Mouse (Mus musculus): ENCODE data around the gene Fat4. TPM values are rescaled to one million over a fixed set of nuclear protein-coding genes. Genes with fewer than 3 reads are reported as not detected.

The Fat4 gene
- 10 to 100 TPM; 25.6 to 38.7 TPM for total RNA-seq (2021)

DNA sequence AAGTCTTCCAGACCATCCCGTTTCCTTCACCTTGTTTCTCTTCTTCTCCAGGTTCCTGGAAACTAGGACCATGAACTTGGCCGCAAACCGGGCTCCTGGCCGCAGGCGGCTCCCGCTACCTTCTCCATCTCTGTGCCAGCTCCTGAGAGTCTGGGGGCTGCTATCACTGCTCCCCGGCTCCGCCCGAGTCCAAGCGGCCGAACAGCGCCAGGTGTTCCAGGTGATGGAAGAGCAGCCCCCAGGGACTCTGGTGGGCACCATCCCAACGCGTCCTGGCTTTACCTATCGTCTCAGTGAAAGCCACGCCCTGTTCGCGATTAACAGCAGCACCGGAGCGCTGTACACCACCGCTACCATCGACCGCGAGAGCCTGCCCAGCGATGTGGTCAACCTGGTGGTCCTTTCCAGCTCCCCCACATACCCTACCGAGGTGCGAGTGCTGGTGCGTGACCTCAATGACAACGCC lies at the start of gene Fat4:
TSS of gene Fat4 (plus strand) at position 51 of the 466 bp plus-strand sequence.
- DNase-seq (ENCODE audit: extremely low spot score in 1 of 2, low spot score in 1 of 2), result no peak

DNA sequence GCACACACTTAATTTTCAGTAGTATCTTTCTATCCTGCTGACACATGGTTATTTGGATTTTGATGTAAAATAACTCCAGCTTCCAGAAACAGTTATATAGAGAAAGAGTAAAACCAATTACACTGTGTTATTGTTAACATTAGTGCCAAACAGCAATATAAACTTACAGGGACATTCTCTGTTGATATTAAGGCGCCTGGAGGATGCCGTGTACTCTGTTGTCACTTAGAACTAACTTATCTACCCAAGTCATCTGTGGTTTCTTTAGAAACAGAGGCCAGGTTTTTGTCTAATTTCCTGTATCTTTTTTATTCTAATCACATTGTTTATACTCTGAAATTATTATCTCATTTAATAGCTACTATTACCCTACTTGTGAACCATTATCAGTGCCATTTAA lies 47.3 kb upstream of the Fat4 start:
- no peak for DNase-seq (ENCODE audit: extremely low spot score in 1 of 2, low spot score in 1 of 2)

DNA sequence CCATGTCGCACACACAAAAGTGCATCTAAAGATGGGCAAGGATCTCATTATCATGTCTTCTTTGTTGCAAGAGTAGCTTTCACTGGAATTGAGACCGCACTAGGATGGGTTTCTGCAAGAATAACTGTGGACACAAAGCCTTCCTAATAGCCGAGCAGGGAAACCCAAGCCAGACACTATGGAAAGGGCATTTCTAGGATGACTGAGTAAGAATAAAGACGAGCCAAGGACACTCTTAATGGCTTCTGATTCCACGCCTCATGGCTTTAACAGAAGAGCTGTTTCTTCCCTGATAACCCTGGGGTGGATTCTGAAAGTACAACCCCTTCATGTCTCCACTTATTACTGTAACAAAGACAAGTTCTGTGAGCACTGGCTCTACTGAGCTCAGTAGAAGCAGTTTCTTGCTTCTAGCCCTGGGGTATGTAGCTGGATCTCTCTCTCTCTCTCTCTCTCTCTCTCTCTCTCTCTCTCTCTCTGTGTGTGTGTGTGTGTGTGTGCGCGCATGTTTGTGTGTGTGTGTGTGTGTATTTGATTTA lies 43.7 kb upstream of the Fat4 start:
- DNase-seq (ENCODE audit: extremely low spot score in 1 of 2, low spot score in 1 of 2), result no peak

DNA sequence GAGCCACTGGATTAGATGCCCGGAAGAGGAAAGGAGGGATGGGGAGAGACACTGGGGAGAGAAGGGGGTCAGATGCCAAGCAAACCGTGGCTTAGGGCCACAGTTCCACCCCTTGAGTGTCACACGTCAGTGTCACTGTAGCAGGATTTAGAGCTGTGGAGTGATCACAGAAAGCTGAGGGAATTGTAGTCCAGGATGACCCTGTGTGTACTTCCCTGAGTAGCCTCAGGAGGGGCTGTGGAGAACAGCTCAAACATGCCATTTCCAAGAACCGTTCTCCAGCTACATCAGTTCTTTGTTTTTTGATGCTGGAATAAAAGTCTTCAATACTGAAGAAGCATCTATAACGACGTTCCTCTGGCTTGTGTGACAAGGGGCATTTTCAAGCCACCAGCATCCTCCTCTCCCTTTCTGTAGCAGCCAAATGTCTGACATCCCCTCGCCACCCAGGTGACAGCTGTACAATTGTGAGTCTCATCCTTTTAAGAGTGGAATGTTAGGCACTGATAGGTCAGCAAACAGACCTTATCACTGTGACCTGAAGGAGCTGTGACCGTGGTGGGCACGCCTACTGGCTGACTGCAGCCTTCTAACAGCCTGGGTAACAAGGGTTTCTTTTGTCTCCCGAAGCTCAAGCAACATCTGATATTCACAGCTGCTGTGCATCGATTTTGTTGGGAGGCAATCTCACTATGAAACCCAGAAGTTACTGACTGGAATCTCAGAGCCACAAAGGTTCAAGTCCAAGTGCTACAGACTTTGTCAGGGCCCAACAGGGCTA lies 39.9 kb upstream of the Fat4 start:
- no peak for DNase-seq (ENCODE audit: extremely low spot score in 1 of 2, low spot score in 1 of 2)

DNA sequence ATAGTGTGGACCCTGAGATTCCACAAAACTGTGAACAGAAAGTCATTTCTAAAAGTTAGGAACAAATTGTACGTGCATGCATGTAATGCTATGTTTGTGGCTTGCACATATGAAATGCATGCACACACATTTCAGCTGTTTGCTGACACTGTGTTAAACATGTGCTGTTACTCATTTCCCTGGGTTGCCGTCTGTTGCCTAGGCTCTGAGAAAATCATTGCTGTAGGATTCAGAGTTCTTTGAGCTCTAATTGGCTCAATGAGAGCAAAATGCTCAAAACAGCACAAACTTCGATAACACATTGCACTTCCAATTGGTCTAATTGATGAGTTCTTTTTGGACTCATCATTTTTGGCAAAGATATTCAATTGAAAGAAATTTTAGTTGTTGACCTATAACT lies 37.7 kb upstream of the Fat4 start:
- DNase-seq (ENCODE audit: extremely low spot score in 1 of 2, low spot score in 1 of 2), result no peak

DNA sequence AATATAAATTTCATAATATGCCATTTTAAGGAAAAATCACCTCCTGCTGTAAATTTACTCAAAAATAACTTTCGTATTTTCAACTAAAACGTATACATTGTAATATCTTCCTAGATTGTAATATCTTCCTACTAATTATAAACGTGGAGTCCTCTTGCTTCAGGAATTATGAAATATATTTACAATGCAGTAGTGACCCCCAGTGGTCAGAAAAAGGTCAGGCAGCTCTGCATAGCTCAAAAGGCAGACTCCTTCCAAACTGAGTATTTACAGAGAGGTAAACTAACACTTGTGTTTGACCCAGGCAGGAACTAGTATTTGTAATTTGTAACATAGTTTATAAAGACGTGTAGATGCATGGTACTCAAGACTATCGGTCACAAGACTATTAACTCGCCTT lies 37.2 kb upstream of the Fat4 start:
- peak; percentile 14 to 49 for DNase-seq (ENCODE audit: extremely low spot score in 1 of 2, low spot score in 1 of 2)

DNA sequence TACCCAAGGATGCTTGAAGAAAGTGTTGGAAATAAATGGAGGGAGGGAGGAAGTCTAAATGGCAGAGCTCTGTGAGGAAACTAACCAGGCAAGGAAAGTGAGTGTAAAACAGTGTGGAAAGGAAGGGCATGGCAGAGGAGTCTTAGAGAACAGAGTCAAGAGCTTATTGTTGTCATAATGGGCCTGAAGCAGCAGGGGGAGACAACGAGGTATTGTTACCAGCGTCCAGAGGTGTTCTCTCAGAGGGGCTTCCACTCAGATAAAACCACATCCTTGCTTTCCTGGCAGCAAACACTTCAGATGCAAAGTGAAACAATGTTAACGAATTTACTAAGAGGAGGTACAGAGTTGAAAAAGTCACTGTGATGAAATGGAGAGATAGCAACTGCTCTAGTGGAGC lies 33.1 kb upstream of the Fat4 start:
- DNase-seq (ENCODE audit: extremely low spot score in 1 of 2, low spot score in 1 of 2), result no peak

DNA sequence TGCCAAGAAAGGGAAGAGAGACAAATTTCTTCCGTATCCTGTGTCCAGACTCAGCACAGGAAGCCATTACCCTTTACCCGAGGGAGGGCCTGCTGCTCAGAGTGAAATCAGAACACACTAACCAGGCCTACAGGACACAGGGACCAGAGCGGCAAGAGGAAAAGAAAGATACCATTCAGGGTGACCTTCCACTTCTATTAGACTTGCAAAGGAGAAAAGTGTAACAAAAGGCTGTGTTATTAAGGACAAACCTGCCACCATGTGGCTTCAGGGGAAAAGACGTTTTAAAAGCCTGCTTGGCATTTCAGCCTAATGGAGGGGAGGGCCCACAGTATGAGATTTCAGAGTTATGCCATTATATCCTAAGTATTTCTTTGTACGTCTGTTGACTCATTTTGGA lies 26.1 kb upstream of the Fat4 start:
- no peak for DNase-seq (ENCODE audit: extremely low spot score in 1 of 2, low spot score in 1 of 2)

DNA sequence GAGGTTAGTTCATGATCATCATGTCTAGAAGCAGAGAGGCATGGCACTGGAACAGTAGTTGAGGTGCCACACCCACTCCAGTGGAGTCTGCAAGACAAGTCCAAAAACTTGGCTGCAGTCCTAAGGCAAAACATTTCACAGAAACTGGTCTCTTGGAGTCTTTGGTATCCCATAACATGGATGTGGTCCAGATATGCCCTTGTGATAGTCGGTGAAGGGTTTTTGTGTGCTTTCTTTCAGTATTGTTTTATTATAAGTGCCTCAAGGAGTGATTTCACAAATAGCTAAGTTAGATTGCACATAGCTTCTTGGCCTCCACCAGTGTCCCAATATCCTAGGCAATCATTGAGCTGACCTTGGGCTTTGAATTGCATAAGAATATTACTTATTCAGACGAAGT lies 15.4 kb upstream of the Fat4 start:
- DNase-seq (ENCODE audit: extremely low spot score in 1 of 2, low spot score in 1 of 2), result no peak

DNA sequence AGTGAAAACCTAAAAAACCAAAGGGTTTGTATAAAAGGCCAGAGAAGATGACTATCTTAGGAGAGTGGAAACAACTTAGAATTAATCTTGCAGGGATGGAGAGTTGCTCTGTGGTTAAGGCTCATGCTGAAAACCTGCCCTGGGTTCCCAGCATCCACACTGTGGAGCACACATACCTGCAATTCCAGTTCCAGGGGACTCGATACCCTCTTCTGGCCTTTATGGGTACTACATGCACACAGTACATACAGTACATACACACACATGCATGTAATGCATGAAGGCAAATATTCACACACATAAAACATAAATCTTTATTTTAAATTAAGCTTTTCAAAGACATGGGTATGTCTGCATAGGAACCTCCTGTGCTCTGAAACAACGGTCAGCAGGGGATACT lies 10.9 kb upstream of the Fat4 start:
- no peak for DNase-seq (ENCODE audit: extremely low spot score in 1 of 2, low spot score in 1 of 2)

DNA sequence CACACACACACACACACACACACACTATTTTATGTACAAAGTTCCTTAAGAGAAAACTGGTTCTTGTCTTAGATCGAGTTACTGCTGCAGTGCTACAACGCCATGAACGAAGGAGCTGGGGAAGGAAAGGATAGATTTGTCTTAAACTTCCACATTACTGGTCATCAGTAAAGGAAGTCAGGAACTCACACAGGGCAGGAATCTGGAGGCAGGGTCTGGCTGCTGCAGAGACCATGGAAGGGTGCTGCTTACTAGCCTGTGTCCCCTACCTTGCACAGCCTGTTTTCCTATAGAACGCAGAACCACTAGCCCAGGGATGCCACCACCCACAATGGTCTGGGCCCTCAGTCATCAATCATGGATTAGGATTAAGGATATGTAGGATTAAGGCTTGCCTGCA lies 10.0 kb upstream of the Fat4 start:
- no peak for DNase-seq (ENCODE audit: extremely low spot score in 1 of 2, low spot score in 1 of 2)

DNA sequence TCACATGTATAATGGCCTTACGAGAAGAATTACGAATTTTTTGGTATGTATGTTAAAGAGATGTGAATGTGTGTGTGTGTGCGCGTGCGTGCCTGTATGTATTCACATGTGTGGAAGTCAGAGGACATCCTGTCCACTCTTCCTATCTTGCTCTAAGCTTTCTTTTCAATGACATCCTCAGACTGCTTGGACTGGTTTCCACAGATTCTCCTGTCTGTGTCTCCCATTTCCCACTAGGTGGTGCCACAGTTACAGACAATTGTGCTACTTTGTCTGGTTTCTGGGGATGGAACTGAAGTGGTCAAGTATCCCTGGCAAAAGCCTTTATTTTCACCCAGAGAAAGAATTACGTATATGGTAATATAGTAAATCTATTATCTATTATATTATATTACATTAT lies 4.0 kb upstream of the Fat4 start:
- no peak for DNase-seq (ENCODE audit: extremely low spot score in 1 of 2, low spot score in 1 of 2)

DNA sequence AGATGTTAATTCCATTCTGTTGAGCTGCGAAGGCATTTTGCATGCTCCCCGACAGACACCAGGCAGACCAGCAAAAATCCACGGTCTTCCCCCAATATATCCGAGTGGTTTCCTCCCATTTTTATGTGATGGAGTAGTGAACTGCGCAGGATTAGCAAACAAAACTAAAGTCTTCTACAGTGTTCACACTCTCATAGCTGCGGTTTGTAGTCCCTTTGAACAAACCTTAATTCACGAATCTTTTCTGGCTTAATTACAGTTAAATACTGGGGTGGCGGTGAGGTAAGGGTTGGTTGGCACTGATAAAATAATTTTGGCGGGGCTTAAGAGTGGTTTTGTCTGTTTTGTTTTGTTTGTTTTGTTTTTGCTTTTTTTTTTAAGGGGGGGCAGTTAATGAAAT lies 3.1 kb upstream of the Fat4 start:
- no peak for DNase-seq (ENCODE audit: extremely low spot score in 1 of 2, low spot score in 1 of 2)

DNA sequence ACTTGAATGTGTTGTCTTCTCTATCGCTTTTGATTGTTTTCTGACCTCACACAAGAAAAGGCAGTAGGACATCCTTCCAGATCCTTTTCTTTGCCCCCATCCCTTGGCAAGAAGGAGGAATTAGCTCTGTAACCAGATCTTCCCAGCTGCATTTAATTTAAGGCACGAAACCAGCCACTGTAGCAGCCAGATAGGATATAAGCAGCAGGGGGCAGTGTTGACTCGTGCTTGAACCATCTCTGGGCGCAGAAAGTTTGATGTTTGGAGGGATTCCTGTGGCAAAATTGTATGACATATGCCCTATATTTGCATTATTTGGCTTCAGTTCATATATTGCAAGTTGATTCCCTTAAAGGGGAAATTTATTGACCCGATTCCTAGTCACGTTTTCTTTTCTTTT lies 2.5 kb upstream of the Fat4 start:
- DNase-seq (ENCODE audit: extremely low spot score in 1 of 2, low spot score in 1 of 2), result peak; percentile 72 to 90

DNA sequence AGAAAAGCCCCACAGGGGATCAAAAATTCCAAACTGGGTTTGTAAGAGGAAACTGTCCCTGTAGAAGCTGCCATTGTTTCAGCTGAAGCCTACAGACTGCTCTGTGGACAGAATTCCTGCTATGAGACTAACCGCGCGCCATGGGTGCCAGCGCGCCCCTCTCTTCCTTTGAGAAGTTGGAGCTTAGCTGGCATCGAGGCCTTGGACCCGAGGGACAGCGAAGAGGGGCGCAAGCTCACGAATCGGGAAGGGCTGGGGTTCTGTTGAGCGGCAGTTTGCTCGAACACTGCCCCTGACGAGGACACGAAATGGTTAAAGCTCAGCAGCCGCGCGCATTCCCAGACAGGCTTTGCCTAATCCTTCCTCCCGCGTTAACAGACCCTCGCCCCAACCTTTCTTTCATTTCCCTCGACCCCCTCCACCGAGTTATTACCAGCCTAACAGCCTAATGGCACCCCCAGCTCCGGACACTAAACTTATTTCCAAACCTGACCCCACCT lies 1.8 kb upstream of the Fat4 start:
- peak in 1 of 2 experiments; percentile 41 for DNase-seq (ENCODE audit: extremely low spot score in 1 of 2, low spot score in 1 of 2)

DNA sequence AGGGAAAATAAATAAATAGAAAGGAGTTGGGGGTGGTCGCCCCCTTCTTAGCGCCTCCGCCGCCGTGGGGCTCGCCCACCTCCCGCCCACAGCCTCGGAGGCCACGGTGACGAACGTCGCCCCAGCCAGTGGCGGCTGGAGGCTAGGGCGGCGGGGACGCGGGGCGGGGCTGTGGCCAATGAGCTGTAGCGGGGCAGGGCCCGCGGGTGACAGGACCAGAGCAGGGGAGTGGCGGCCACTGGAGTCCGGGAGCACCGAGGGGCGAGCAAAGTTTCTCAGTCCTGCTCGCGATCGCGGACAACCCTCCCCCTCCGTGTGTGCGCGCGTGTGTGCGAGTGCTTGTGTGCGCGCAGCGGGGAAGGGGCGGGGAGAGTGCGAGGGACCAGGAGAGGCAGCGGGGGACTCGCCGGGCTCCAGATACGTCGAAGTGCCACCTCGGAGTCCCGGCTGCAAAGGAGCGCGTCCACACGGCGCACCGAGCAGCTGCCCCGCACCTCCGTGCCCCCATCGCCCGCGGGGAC lies 1.2 kb upstream of the Fat4 start:
- DNase-seq (ENCODE audit: extremely low spot score in 1 of 2, low spot score in 1 of 2), result peak; percentile 61 to 73

DNA sequence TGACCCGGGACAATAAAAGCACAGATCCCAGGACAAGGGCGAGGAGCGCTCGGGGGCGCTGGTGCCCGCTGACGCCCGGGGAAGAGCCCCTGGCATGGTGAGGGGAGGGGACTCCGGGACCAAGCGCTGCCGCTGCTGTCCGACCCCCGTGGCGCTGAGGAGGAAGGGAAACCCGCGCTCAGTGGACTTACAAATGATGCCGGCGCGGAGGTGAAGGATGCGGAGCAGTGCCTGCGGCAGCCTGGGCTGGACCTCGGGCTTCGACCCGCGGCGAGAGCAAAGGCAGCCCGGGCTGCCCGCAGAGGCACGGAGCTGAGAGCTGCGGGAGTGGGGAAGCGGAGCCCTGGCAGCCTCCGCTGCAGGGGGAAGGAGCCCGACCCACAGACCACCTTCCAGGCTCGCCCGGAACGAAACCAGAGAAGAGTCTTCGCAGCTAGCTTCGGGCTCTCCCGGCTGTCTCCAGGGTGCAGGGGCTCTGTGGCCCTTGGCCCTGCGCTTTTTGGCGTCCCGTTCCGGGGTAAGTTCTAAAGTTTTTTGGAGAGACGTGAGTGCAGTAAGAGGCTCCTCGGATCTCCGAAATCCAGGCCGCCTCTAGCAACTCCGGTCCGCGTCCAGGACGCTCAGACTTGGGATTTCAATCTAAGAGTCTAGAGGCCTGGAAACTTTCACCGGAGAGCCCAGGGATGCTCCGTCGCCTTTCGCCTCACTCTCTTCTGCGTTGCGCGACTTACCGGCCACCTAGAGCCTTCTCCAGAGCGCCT lies 499 bp upstream of the Fat4 start:
- DNase-seq (ENCODE audit: extremely low spot score in 1 of 2, low spot score in 1 of 2), result peak in 1 of 2 experiments; percentile 48

DNA sequence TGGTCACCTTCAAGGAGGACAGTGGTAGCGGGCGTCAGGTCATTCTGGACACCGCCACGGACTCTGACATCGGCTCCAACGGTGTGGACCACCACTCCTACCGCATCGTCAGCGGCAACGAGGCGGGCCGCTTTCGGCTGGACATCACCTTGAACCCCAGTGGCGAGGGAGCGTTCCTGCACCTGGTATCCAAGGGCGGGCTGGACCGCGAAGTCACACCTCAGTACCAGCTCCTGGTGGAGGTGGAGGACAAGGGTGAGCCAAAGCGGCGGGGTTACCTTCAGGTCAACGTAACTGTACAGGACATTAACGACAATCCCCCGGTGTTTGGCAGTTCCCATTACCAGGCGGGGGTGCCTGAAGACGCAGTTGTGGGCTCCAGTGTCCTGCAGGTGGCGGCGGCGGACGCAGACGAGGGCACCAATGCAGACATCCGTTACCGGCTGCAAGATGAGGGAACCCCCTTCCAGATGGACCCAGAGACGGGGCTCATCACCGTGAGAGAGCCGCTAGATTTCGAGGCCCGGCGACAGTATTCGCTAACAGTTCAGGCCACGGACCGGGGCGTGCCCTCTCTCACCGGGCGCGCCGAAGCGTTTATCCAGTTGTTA lies 746 bp downstream of the Fat4 start:
- peak; percentile 47 to 56 for DNase-seq (ENCODE audit: extremely low spot score in 1 of 2, low spot score in 1 of 2)

DNA sequence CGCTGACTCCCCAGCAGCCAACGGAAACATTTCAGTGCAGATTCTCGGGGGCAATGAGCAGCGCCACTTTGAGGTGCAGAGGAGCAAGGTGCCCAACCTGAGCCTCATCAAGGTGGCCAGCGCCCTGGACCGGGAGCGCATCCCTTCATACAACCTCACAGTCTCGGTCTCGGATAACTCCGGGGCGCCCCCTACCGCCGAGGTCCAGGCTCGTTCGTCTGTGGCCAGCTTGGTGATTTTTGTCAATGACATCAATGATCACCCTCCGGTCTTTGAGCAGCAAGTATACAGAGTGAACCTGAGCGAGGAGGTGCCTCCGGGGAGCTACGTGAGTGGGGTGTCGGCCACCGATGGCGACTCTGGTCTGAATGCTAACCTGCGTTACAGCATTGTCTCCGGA lies 1.4 kb downstream of the Fat4 start:
- DNase-seq (ENCODE audit: extremely low spot score in 1 of 2, low spot score in 1 of 2), result peak; percentile 86 to 97

DNA sequence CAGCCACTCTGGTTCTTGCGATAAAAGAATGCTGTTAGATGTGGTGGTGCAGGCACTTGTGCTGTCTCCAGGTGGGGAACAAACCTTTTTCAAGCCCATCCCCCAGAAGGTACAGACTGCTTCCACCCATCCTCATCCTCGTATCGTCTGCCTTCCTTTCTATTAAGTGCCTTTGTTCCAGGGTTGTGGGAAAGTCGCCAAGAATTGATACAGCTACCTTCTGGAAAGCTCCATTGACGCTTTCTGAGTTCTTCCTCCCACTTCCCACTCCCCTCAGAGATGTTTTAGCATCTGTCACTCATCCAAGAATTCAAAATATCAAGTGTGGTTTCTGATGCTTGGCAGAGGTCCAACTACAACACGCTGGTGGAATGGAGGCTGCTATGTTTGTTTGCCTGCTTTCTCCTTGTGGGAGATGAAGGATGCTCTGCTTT lies 6.1 kb downstream of the Fat4 start:
- no peak for DNase-seq (ENCODE audit: extremely low spot score in 1 of 2, low spot score in 1 of 2)

DNA sequence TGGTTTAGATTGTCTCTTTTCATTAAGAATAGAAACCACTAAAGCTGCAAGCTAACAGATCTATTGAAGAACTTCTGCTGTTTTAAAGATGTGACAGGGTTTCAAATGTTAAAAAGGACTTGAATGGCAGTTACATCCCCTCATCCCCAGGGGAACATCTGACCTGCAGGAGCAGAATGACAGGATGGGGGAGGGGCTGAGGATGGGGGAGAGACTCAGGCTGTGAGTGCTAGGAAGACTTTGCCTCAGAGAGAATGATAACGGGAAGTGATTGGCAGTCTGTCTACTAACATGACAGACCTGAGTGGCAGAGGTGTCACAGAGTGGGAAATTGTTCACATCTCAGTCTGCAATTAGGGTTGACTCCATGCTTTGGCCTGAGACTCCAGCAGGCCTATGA lies 14.1 kb downstream of the Fat4 start:
- DNase-seq (ENCODE audit: extremely low spot score in 1 of 2, low spot score in 1 of 2), result no peak
